Mouse (Mus musculus) forebrain, embryonic 14.5 days (tissue): Measurements from ENCODE around the gene Fam126a. TPM values are rescaled to one million over a fixed set of nuclear protein-coding genes. Genes with fewer than 3 reads are reported as not detected.

Experiments used
- ATAC-seq: fragments of 200-750 bp; cut with Nextera tagmentation; 2 replicates; pipeline ENCODE4 v1.8.0; 2017; ENCODE audit warnings: mild to moderate bottlenecking, moderate library complexity
- DNase-seq: peaks from one replicate; pipeline ENCODE4 v3.0.0-alpha.2; 2015; ENCODE audit warnings: low spot score
- H3K27ac ChIP-seq: fragments of 300-500 bp; sonication (generic); 2 replicates; pipeline ENCODE4 v1.5.1; 2014; ENCODE audit warnings: low read depth, mild to moderate bottlenecking, control low read depth, low read length, moderate library complexity
- H3K27me3 ChIP-seq: fragments of 300-500 bp; sonication (generic); replicated peaks from 2 replicates; pipeline ENCODE4 v1.6.1; 2014; ENCODE audit warnings: low read length, control low read depth, mixed read lengths; ENCODE audit not compliant: control insufficient read depth, insufficient read depth
- H3K36me3 ChIP-seq: fragments of 300-500 bp; sonication (generic); 2 replicates; pipeline ENCODE4 v1.6.1; 2014; ENCODE audit warnings: low read length, control low read depth; ENCODE audit not compliant: control insufficient read depth, insufficient read depth
- H3K4me1 ChIP-seq: fragments of 300-500 bp; sonication (generic); 2 replicates; pipeline ENCODE4 v1.6.1; 2014; ENCODE audit warnings: antibody characterized with exemption, low read length, control low read depth; ENCODE audit not compliant: control insufficient read depth, insufficient read depth
- H3K4me2 ChIP-seq: fragments of 300-500 bp; sonication (generic); 2 replicates; pipeline ENCODE4 v1.6.1; 2014; ENCODE audit warnings: mild to moderate bottlenecking, control low read depth, low read length
- H3K4me3 ChIP-seq: fragments of 300-500 bp; sonication (generic); 2 replicates; pipeline ENCODE4 v1.5.1; 2014; ENCODE audit warnings: low read depth, low read length, control low read depth
- H3K9ac ChIP-seq: fragments of 300-500 bp; sonication (generic); 2 replicates; pipeline ENCODE4 v1.6.1; 2014; ENCODE audit warnings: mild to moderate bottlenecking, low read length, control low read depth, moderate library complexity
- H3K9me3 ChIP-seq: fragments of 300-500 bp; sonication (generic); replicated peaks from 2 replicates; pipeline ENCODE4 v1.6.1; 2016; ENCODE audit warnings: low read length, control low read depth, mixed read lengths; ENCODE audit not compliant: control insufficient read depth
- WGBS: fragments of 180-500 bp; shearing (Covaris S2); extraction: QIAGEN DNeasy Blood & Tissue Kit; methylation state at CpG from one replicate; pipeline ENCODE4 v1.1.7; 2014; 5-methylcytosine and 5-hydroxymethylcytosine counted together
- polyA plus RNA-seq: library from polyadenylated mRNA; unstranded; fragments of >200 nt; fragmentation: Nextera tagmentation; extraction: Ambion mirVana; gene quantifications from 2 replicates; pipeline ENCODE4 v1.2.1, GENCODE M21; 2014

The Fam126a gene
- polyA plus RNA-seq, 1 experiment from 2014 or later, result 38.2 TPM

- H3K4me2 ChIP-seq, result no peak overlapping the region
- no peaks in the 10 kb centered on the region for H3K9me3 ChIP-seq
- no peak overlapping the region for H3K4me3 ChIP-seq
- no peak for DNase-seq
- H3K4me1 ChIP-seq, result no peaks in the 10 kb centered on the region
- no peak overlapping the region for H3K9ac ChIP-seq
- H3K36me3 ChIP-seq, result no peaks in the 10 kb centered on the region
- WGBS, result 78% methylated on average over 3 of the region's 3 CpGs
- ATAC-seq, result no peak
- no peaks in the 10 kb centered on the region for H3K27me3 ChIP-seq
- H3K27ac ChIP-seq, result no peak overlapping the region
Measured at GRCm38 (mm10) chr5:24060949-24061348, 30.5 kb upstream of the Fam126a start.

GRCm38 (mm10) chr5:24057592-24057991, 27.1 kb upstream of the Fam126a start:
- Histone ChIP-seq H3K4me3 (no peak overlapping the region), H3K9me3 (peaks cover 4% of the 10 kb centered on the region; the same call in 1 of the 2 replicates), H3K27me3 (no peaks in the 10 kb centered on the region), H3K27ac (no peak overlapping the region), H3K9ac (no peak overlapping the region), H3K36me3 (no peaks in the 10 kb centered on the region), H3K4me1 (no peaks in the 10 kb centered on the region), H3K4me2 (no peak overlapping the region)
- DNase-seq, result no peak
- no peak for ATAC-seq
- 77% methylated on average over 3 of the region's 3 CpGs for WGBS

GRCm38 (mm10) chr5:24056865-24057264, 26.4 kb upstream of the Fam126a start:
- no peaks in the 10 kb centered on the region for H3K4me1 ChIP-seq
- H3K4me3 ChIP-seq, result no peak overlapping the region
- no peaks in the 10 kb centered on the region for H3K27me3 ChIP-seq
- DNase-seq (no peak), ATAC-seq (no peak)
- no peak overlapping the region for H3K9ac ChIP-seq
- H3K9me3 ChIP-seq, result peaks cover 4% of the 10 kb centered on the region; the same call in 1 of the 2 replicates
- no peak overlapping the region for H3K27ac ChIP-seq
- WGBS, result 97% methylated on average over 2 of the region's 2 CpGs
- H3K4me2 ChIP-seq, result no peak overlapping the region
- no peaks in the 10 kb centered on the region for H3K36me3 ChIP-seq

GRCm38 (mm10) chr5:24054382-24054781, 23.9 kb upstream of the Fam126a start:
- H3K4me2 ChIP-seq, result no peak overlapping the region
- H3K27ac ChIP-seq, result no peak overlapping the region
- H3K27me3 ChIP-seq, result no peaks in the 10 kb centered on the region
- H3K4me3 ChIP-seq, result no peak overlapping the region
- H3K9me3 ChIP-seq, result peaks cover 4% of the 10 kb centered on the region; the same call in 1 of the 2 replicates
- DNase-seq (no peak), ATAC-seq (no peak)
- H3K4me1 ChIP-seq, result no peaks in the 10 kb centered on the region
- no peaks in the 10 kb centered on the region for H3K36me3 ChIP-seq
- no peak overlapping the region for H3K9ac ChIP-seq
- 96% methylated on average over 3 of the region's 3 CpGs for WGBS

GRCm38 (mm10) chr5:24053245-24054190, 23.0 kb upstream of the Fam126a start:
- WGBS, result 23% methylated on average over 9 of the region's 9 CpGs

GRCm38 (mm10) chr5:24051755-24052675, 21.5 kb upstream of the Fam126a start:
- 70% methylated on average over 16 of the region's 16 CpGs for WGBS
- H3K27me3 ChIP-seq, result no peaks in the 10 kb centered on the region
- H3K27ac ChIP-seq, result no peak overlapping the region
- DNase-seq (no peak), ATAC-seq (no peak)
- no peaks in the 10 kb centered on the region for H3K4me1 ChIP-seq
- no peak overlapping the region for H3K4me3 ChIP-seq
- no peak overlapping the region for H3K9ac ChIP-seq
- H3K9me3 ChIP-seq, result peaks cover 4% of the 10 kb centered on the region; the same call in 1 of the 2 replicates
- H3K36me3 ChIP-seq, result no peaks in the 10 kb centered on the region
- H3K4me2 ChIP-seq, result no peak overlapping the region

More at GRCm38 (mm10) chr5:24053245-24054190, 23.0 kb upstream of the Fam126a start:
- no peak overlapping the region for H3K4me2 ChIP-seq
- peak overlapping the region; percentile 6; the same call in 1 of the 2 replicates for H3K27ac ChIP-seq
- ATAC-seq (no peak), DNase-seq (peak; percentile 50)
- H3K9me3 ChIP-seq, result peaks cover 4% of the 10 kb centered on the region; the same call in 1 of the 2 replicates
- no peaks in the 10 kb centered on the region for H3K27me3 ChIP-seq
- no peaks in the 10 kb centered on the region for H3K36me3 ChIP-seq
- H3K4me1 ChIP-seq, result no peaks in the 10 kb centered on the region
- no peak overlapping the region for H3K4me3 ChIP-seq
- no peak overlapping the region for H3K9ac ChIP-seq

- H3K27ac ChIP-seq, result no peak overlapping the region
- H3K4me2 ChIP-seq, result no peak overlapping the region
- ATAC-seq, result no peak
- H3K4me3 ChIP-seq, result no peak overlapping the region
- 24% methylated on average over 1 of the region's 1 CpGs for WGBS
- H3K4me1 ChIP-seq, result peaks cover 5% of the 10 kb centered on the region; the same call in 1 of the 2 replicates
- H3K9me3 ChIP-seq, result no peaks in the 10 kb centered on the region
- H3K27me3 ChIP-seq, result no peaks in the 10 kb centered on the region
- no peak overlapping the region for H3K9ac ChIP-seq
- H3K36me3 ChIP-seq, result no peaks in the 10 kb centered on the region
- DNase-seq, result no peak
Measured at GRCm38 (mm10) chr5:24047821-24048220, 17.3 kb upstream of the Fam126a start.

- no peak for DNase-seq
- WGBS, result 85% methylated on average over 7 of the region's 7 CpGs
- H3K4me1 ChIP-seq, result peaks cover 5% of the 10 kb centered on the region; the same call in 1 of the 2 replicates
Measured at GRCm38 (mm10) chr5:24047001-24047400, 16.5 kb upstream of the Fam126a start.

More at GRCm38 (mm10) chr5:24047001-24047400, 16.5 kb upstream of the Fam126a start:
- Histone ChIP-seq H3K9ac (no peak overlapping the region), H3K4me3 (no peak overlapping the region), H3K4me2 (no peak overlapping the region), H3K27me3 (no peaks in the 10 kb centered on the region), H3K36me3 (no peaks in the 10 kb centered on the region), H3K9me3 (no peaks in the 10 kb centered on the region), H3K27ac (peak overlapping the region; percentile 68; the same call in 1 of the 2 replicates)
- no peak for ATAC-seq
